Mouse (Mus musculus): ENCODE results near the gene Slc12a9.

- no peak for TF ChIP-seq GATA1 (IDR thresholded peaks at IDR 0.05; ENCODE audit: borderline replicate concordance, low read length)
- no peak for TF ChIP-seq FLI1 (IDR thresholded peaks at IDR 0.05; ENCODE audit: low read length)
Observed at GRCm38 (mm10) chr5:137317361-137317760, 16.0 kb downstream of the Slc12a9 start.
